Mouse (Mus musculus) heart, embryonic 13.5 days (tissue): ENCODE results near the gene Meox1. TPM values are rescaled to one million over a fixed set of nuclear protein-coding genes. Genes with fewer than 3 reads are reported as not detected.

Source experiments
- ATAC-seq: fragments of 200-750 bp; cut with Nextera tagmentation; 2 replicates; pipeline ENCODE4 v1.8.0; 2017; ENCODE audit warnings: moderate TSS enrichment; ENCODE audit not compliant: insufficient number of reproducible peaks, low FRiP score, low TSS enrichment; ENCODE audit errors: extremely low read depth
- H3K27ac ChIP-seq: fragments of 300-500 bp; sonication (generic); replicated peaks from 2 replicates; pipeline ENCODE4 v1.5.1; 2015; ENCODE audit warnings: moderate library complexity, mild to moderate bottlenecking, inconsistent platforms
- H3K27me3 ChIP-seq: fragments of 300-500 bp; sonication (generic); replicated peaks from 2 replicates; pipeline ENCODE4 v1.6.1; 2015; ENCODE audit warnings: mild to moderate bottlenecking, inconsistent platforms
- H3K36me3 ChIP-seq: fragments of 300-500 bp; sonication (generic); 2 replicates; pipeline ENCODE4 v1.6.1; 2015; ENCODE audit warnings: mild to moderate bottlenecking, inconsistent platforms
- H3K4me1 ChIP-seq: fragments of 300-500 bp; sonication (generic); 2 replicates; pipeline ENCODE4 v1.6.1; 2015; ENCODE audit warnings: inconsistent platforms
- H3K4me2 ChIP-seq: fragments of 300-500 bp; sonication (generic); 2 replicates; pipeline ENCODE4 v1.6.1; 2015; ENCODE audit warnings: inconsistent platforms, mild to moderate bottlenecking, moderate library complexity
- H3K4me3 ChIP-seq: fragments of 300-500 bp; sonication (generic); 2 replicates; pipeline ENCODE4 v1.5.1; 2015; ENCODE audit warnings: moderate library complexity, mild to moderate bottlenecking, inconsistent platforms
- H3K9ac ChIP-seq: fragments of 300-500 bp; sonication (generic); 2 replicates; pipeline ENCODE4 v1.6.1; 2015; ENCODE audit warnings: inconsistent platforms, mild to moderate bottlenecking, moderate library complexity
- H3K9me3 ChIP-seq: fragments of 300-500 bp; sonication (generic); 2 replicates; pipeline ENCODE4 v1.6.1; 2016; ENCODE audit warnings: inconsistent platforms
- WGBS: fragments of 180-500 bp; shearing (Covaris S2); methylation state at CpG from one replicate; pipeline ENCODE4 v1.1.7; 2015; ENCODE audit warnings: mixed read lengths; 5-methylcytosine and 5-hydroxymethylcytosine counted together
- polyA plus RNA-seq: library from polyadenylated mRNA; unstranded; fragments of >200 nt; fragmentation: Nextera tagmentation; extraction: Ambion mirVana; gene quantifications from 2 replicates; pipeline ENCODE4 v1.2.1, GENCODE M21; 2015

The Meox1 gene
- polyA plus RNA-seq, 1 experiment from 2014 or later = 15.6 TPM

GRCm38 (mm10) chr11:101849286-101849685 lies 44.9 kb downstream of the Meox1 start:
- no peak overlapping the region for H3K9ac ChIP-seq
- H3K9me3 ChIP-seq = no peaks in the 10 kb centered on the region
- H3K36me3 ChIP-seq = peaks cover 3% of the 10 kb centered on the region; the same call in 1 of the 2 replicates
- no peak for ATAC-seq
- no peaks in the 10 kb centered on the region for H3K27me3 ChIP-seq
- no peak overlapping the region for H3K4me2 ChIP-seq
- no peak overlapping the region for H3K4me3 ChIP-seq
- H3K27ac ChIP-seq = no peak overlapping the region
- WGBS = 65% methylated on average over 4 of the region's 4 CpGs
- peaks cover 9% of the 10 kb centered on the region for H3K4me1 ChIP-seq

GRCm38 (mm10) chr11:101847509-101847908 lies 46.7 kb downstream of the Meox1 start:
- Histone ChIP-seq H3K27me3 (no peaks in the 10 kb centered on the region), H3K4me1 (peaks cover 20% of the 10 kb centered on the region), H3K4me2 (no peak overlapping the region), H3K36me3 (peaks cover 3% of the 10 kb centered on the region; the same call in 1 of the 2 replicates), H3K27ac (no peak overlapping the region), H3K9ac (no peak overlapping the region), H3K9me3 (no peaks in the 10 kb centered on the region), H3K4me3 (no peak overlapping the region)
- 78% methylated on average over 5 of the region's 5 CpGs for WGBS
- ATAC-seq = no peak

- 53% methylated on average over 3 of the region's 3 CpGs for WGBS
- Histone ChIP-seq H3K9me3 (peaks cover 7% of the 10 kb centered on the region; the same call in 1 of the 2 replicates), H3K4me2 (peak overlapping the region; percentile 33), H3K9ac (peak overlapping the region; percentile 65), H3K27ac (peak overlapping the region; percentile 99), H3K36me3 (peaks cover 3% of the 10 kb centered on the region; the same call in 1 of the 2 replicates), H3K4me1 (peaks cover 34% of the 10 kb centered on the region), H3K27me3 (no peaks in the 10 kb centered on the region), H3K4me3 (no peak overlapping the region)
- ATAC-seq = no peak; the same call in 1 of the 2 replicates
Observed at GRCm38 (mm10) chr11:101842773-101843163, 51.4 kb downstream of the Meox1 start.

GRCm38 (mm10) chr11:101841998-101842772 lies 52.0 kb downstream of the Meox1 start:
- ATAC-seq = peak; percentile 53; the same call in 1 of the 2 replicates
- Histone ChIP-seq H3K36me3 (peaks cover 3% of the 10 kb centered on the region; the same call in 1 of the 2 replicates), H3K9me3 (peaks cover 7% of the 10 kb centered on the region; the same call in 1 of the 2 replicates), H3K9ac (peak overlapping the region; percentile 65), H3K27me3 (no peaks in the 10 kb centered on the region), H3K4me3 (no peak overlapping the region), H3K27ac (peak overlapping the region; percentile 99), H3K4me2 (peak overlapping the region; percentile 45), H3K4me1 (peaks cover 34% of the 10 kb centered on the region)
- 43% methylated on average over 15 of the region's 15 CpGs for WGBS

- Histone ChIP-seq H3K4me1 (peaks cover 35% of the 10 kb centered on the region), H3K4me3 (no peak overlapping the region), H3K27ac (no peak overlapping the region), H3K9ac (no peak overlapping the region), H3K27me3 (no peaks in the 10 kb centered on the region), H3K9me3 (peaks cover 7% of the 10 kb centered on the region; the same call in 1 of the 2 replicates), H3K36me3 (peaks cover 3% of the 10 kb centered on the region; the same call in 1 of the 2 replicates), H3K4me2 (no peak overlapping the region)
- WGBS = 95% methylated on average over 3 of the region's 3 CpGs
- ATAC-seq = no peak
Observed at GRCm38 (mm10) chr11:101840405-101840804, 53.8 kb downstream of the Meox1 start.

GRCm38 (mm10) chr11:101839426-101839825 lies 54.7 kb downstream of the Meox1 start:
- no peaks in the 10 kb centered on the region for H3K36me3 ChIP-seq
- H3K4me3 ChIP-seq = no peak overlapping the region
- H3K4me2 ChIP-seq = no peak overlapping the region
- peaks cover 42% of the 10 kb centered on the region for H3K4me1 ChIP-seq
- peaks cover 7% of the 10 kb centered on the region; the same call in 1 of the 2 replicates for H3K9me3 ChIP-seq
- ATAC-seq = no peak
- H3K27ac ChIP-seq = 0 out of 2 replicates have a peak overlapping the region, but pooled peaks have one; percentile 28
- H3K9ac ChIP-seq = 0 out of 2 replicates have a peak overlapping the region, but pooled peaks have one; percentile 33
- no peaks in the 10 kb centered on the region for H3K27me3 ChIP-seq
- WGBS = 43% methylated on average over 6 of the region's 8 CpGs

GRCm38 (mm10) chr11:101832001-101832400 lies 62.2 kb downstream of the Meox1 start:
- H3K4me2 ChIP-seq = 0 out of 2 replicates have a peak overlapping the region, but pooled peaks have one; percentile 1
- H3K4me3 ChIP-seq = no peak overlapping the region
- no peaks in the 10 kb centered on the region for H3K36me3 ChIP-seq
- 34% methylated on average over 7 of the region's 7 CpGs for WGBS
- H3K27me3 ChIP-seq = no peaks in the 10 kb centered on the region
- peak overlapping the region; percentile 4; the same call in 1 of the 2 replicates for H3K9ac ChIP-seq
- H3K4me1 ChIP-seq = peaks cover 48% of the 10 kb centered on the region
- peak overlapping the region; percentile 88 for H3K27ac ChIP-seq
- H3K9me3 ChIP-seq = no peaks in the 10 kb centered on the region
- no peak for ATAC-seq

GRCm38 (mm10) chr11:101830616-101831015 lies 63.6 kb downstream of the Meox1 start:
- Histone ChIP-seq H3K4me3 (no peak overlapping the region), H3K36me3 (no peaks in the 10 kb centered on the region), H3K27me3 (no peaks in the 10 kb centered on the region), H3K4me1 (peaks cover 48% of the 10 kb centered on the region), H3K9ac (peak overlapping the region; percentile 37), H3K9me3 (no peaks in the 10 kb centered on the region), H3K4me2 (peak overlapping the region; percentile 20), H3K27ac (peak overlapping the region; percentile 88)
- WGBS = 57% methylated on average over 8 of the region's 8 CpGs
- no peak for ATAC-seq

- peaks cover 44% of the 10 kb centered on the region for H3K4me1 ChIP-seq
- no peak overlapping the region for H3K4me3 ChIP-seq
- H3K27ac ChIP-seq = peak overlapping the region; percentile 88
- no peaks in the 10 kb centered on the region for H3K36me3 ChIP-seq
- no peaks in the 10 kb centered on the region for H3K27me3 ChIP-seq
- peak overlapping the region; percentile 20 for H3K4me2 ChIP-seq
- H3K9ac ChIP-seq = peak overlapping the region; percentile 37
- 17% methylated on average over 10 of the region's 10 CpGs for WGBS
- peak; percentile 53; the same call in 1 of the 2 replicates for ATAC-seq
- no peaks in the 10 kb centered on the region for H3K9me3 ChIP-seq
Observed at GRCm38 (mm10) chr11:101830112-101830511, 64.1 kb downstream of the Meox1 start.

GRCm38 (mm10) chr11:101828718-101829117 lies 65.5 kb downstream of the Meox1 start:
- no peak overlapping the region for H3K4me3 ChIP-seq
- no peaks in the 10 kb centered on the region for H3K9me3 ChIP-seq
- peak overlapping the region; percentile 88; the same call in 1 of the 2 replicates for H3K27ac ChIP-seq
- WGBS = 76% methylated on average over 4 of the region's 4 CpGs
- H3K4me2 ChIP-seq = no peak overlapping the region
- no peak for ATAC-seq
- peaks cover 37% of the 10 kb centered on the region for H3K4me1 ChIP-seq
- H3K27me3 ChIP-seq = no peaks in the 10 kb centered on the region
- H3K9ac ChIP-seq = no peak overlapping the region
- no peaks in the 10 kb centered on the region for H3K36me3 ChIP-seq
